Mouse (Mus musculus): ENCODE data around the gene Zbtb20.

- no peak for TF ChIP-seq CTCF (IDR thresholded peaks at IDR 0.05; ENCODE audit: low read depth)
- TF ChIP-seq EP300 (IDR thresholded peaks at IDR 0.05; ENCODE audit: low read depth), result no peak
Observed at GRCm38 (mm10) chr16:42908381-42908780, 32.7 kb downstream of the Zbtb20 start.

Measured in heart, postnatal 0 days (tissue).